Mouse (Mus musculus) T-cell, adult 66 days (primary cell): ENCODE data around the gene Vwce. TPM values are rescaled to one million over a fixed set of nuclear protein-coding genes. Genes with fewer than 3 reads are reported as not detected.

Experiments
- total RNA-seq, 2 experiments: library from RNA; stranded (reverse); gene quantifications; 3 replicates in 1 of 2; 4 replicates in 1 of 2; pipeline ENCODE4 v1.2.4; 2023

Gene Vwce
- 1 to 10 TPM; 6.4 to 6.5 TPM for total RNA-seq

GRCm38 (mm10) chr19:10634106-10634871, at the start of gene Vwce:
Gene Vwce (plus strand): TSS chr19:10634213.

DNA sequence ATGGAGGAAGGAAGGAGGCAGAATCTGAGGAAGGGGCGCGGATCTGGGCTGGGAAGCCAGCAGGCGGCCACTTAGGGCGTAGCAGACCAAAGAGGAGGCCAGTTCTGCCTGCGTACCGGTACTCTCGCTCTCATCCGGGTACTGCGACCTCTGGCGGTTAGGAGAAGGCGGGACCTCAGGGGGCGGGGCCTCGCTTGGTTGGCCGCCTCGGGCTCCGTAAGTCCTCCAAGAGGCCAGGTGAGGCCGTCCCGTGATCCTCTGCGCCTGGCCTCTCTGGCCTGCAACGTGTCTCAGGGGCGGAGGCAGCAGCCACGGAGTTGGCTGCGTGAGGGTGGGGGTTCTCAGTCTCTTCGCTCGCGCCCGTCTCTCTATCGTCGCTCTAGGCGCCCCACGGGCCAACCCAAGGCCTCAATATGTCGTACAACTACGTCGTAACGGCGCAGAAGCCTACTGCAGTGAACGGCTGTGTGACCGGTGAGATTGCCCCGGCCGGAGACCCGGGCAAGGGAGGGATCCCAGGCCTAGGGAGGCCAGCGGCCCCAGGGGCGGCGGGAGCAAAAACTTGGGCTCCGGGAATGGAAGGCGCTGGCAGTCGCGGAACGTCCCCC, 28.6 kb upstream of the Vwce start, which contains the start of the genes Ddb1 and Tkfc:
Gene Ddb1, plus strand, starts transcription at position 35 of the 608 bp plus-strand sequence.
Gene Tkfc, minus strand, starts transcription at position 362 of the 608 bp plus-strand sequence.

GRCm38 (mm10) chr19:10677915-10678771, 44.1 kb downstream of the Vwce start, which contains the start of gene Pga5:
Gene Pga5 (minus strand): TSS chr19:10678071.

GRCm38 (mm10) chr19:10688537-10689352, 54.7 kb downstream of the Vwce start, which contains the start of gene Vps37c:
Gene Vps37c (plus strand): TSS chr19:10688735.

Other genes starting within 250 kb of the Vwce start
- gene Syt7, start 245.1 kb upstream of the Vwce start, total RNA-seq, result not detected
- not detected for gene Lrrc10b, start 176.7 kb upstream of the Vwce start, total RNA-seq
- 1 to 10 TPM; 3.4 to 5.6 TPM for gene Ppp1r32, start 151.3 kb upstream of the Vwce start, total RNA-seq
- gene Cpsf7, start 108.9 kb upstream of the Vwce start, total RNA-seq, result 100 to 1,000 TPM; 126 to 129 TPM
- 10 to 100 TPM; 45.5 to 47.4 TPM for gene Sdhaf2, start 108.1 kb upstream of the Vwce start, total RNA-seq
- 1 to 10 TPM; 7.3 to 8.1 TPM for gene Tmem216, start 78.0 kb upstream of the Vwce start, total RNA-seq
- 10 to 100 TPM; 20.7 to 25.6 TPM for gene Cyb561a3, start 57.0 kb upstream of the Vwce start, total RNA-seq
- 1 to 10 TPM; 5.9 to 6.6 TPM for gene Tmem138, start 56.9 kb upstream of the Vwce start, total RNA-seq
- 100 to 1,000 TPM; 193 to 213 TPM for gene Ddb1, start 28.9 kb upstream of the Vwce start, total RNA-seq
- 1 to 10 TPM; 9.2 to 9.3 TPM for gene Tkfc, start 28.6 kb upstream of the Vwce start, total RNA-seq
- gene Pga5, start 43.9 kb downstream of the Vwce start, total RNA-seq, result not detected
- 10 to 100 TPM; 18.3 to 20.8 TPM for gene Vps37c, start 54.5 kb downstream of the Vwce start, total RNA-seq
- gene Cd5, start 104.8 kb downstream of the Vwce start, total RNA-seq, result 100 to 1,000 TPM; 290 to 296 TPM
- 100 to 1,000 TPM; 253 to 276 TPM for gene Cd6, start 195.8 kb downstream of the Vwce start, total RNA-seq
- 1 to 10 TPM in 1 of 2 experiments, under 1 TPM in 1; 0.83 to 2.0 TPM for gene Slc15a3, start 205.5 kb downstream of the Vwce start, total RNA-seq
- 1 to 10 TPM in 1 of 2 experiments, under 1 TPM in 1; 0.79 to 1.2 TPM for gene Tmem132a, start 235.7 kb downstream of the Vwce start, total RNA-seq
- gene Tmem109, start 247.8 kb downstream of the Vwce start, total RNA-seq, result 10 to 100 TPM; 26.0 to 26.4 TPM